Mouse (Mus musculus): ENCODE measurements around the gene Olfr548-ps1. TPM values are rescaled to one million over a fixed set of nuclear protein-coding genes. Genes with fewer than 3 reads are reported as not detected.
A peak's percentile ranks its signal among the peaks of the same experiment; 100 is the strongest.
"Not testable (repeated sequence)": the region's sequence is repeated elsewhere in the genome, so short reads cannot be mapped to it uniquely, and the experiment has no call there.

Olfr548-ps1 gene
- not detected for total RNA-seq (2021)
- long read RNA-seq, experiment 1 = 0 reads
- long read RNA-seq, experiment 2 = 0 reads

GRCm38 (mm10) chr7:102540596-102540995 lies at the start of gene Olfr548-ps1:
Gene Olfr548-ps1, plus strand, starts transcription at chr7:102540896.
- H3K27ac ChIP-seq = no peak within 1 kb of the TSS
- H3K4me3 ChIP-seq = no peak within 1 kb of the TSS
- no peak for DNase-seq
- TF ChIP-seq CTCF (IDR thresholded peaks at IDR 0.05) = no peak
- intact Hi-C loops (cut with DNase I) = no loop called here

GRCm38 (mm10) chr7:102494416-102494815 lies 46.3 kb upstream of the Olfr548-ps1 start:
- H3K4me3 ChIP-seq; intact Hi-C loops (cut with DNase I); H3K27ac ChIP-seq; DNase-seq: not testable (repeated sequence)
- peak; percentile 7; the same call in 1 of the 2 replicates for TF ChIP-seq CTCF (IDR thresholded peaks at IDR 0.05)

GRCm38 (mm10) chr7:102499473-102499872 lies 41.2 kb upstream of the Olfr548-ps1 start, which contains the start of gene Olfr545:
Gene Olfr545, minus strand, starts transcription at chr7:102499573.
- intact Hi-C loops (cut with DNase I) = no loop called here
- no peak for TF ChIP-seq CTCF (IDR thresholded peaks at IDR 0.05)
- no peak within 1 kb of the TSS for H3K4me3 ChIP-seq
- no peak for DNase-seq
- no peak within 1 kb of the TSS for H3K27ac ChIP-seq

- DNase-seq = no peak
- no peak overlapping the region for H3K4me3 ChIP-seq
- intact Hi-C loops (cut with DNase I) = no loop called here
- no peak for TF ChIP-seq CTCF (IDR thresholded peaks at IDR 0.05)
- H3K27ac ChIP-seq = no peak overlapping the region
Observed at GRCm38 (mm10) chr7:102501986-102502385, 38.7 kb upstream of the Olfr548-ps1 start.

- Histone ChIP-seq H3K4me3 (no peak overlapping the region), H3K27ac (no peak overlapping the region)
- peak; percentile 72 for DNase-seq
- TF ChIP-seq CTCF (IDR thresholded peaks at IDR 0.05) = peak; percentile 92
- intact Hi-C loops (cut with DNase I) = no loop called here
Observed at GRCm38 (mm10) chr7:102506848-102507247, 33.8 kb upstream of the Olfr548-ps1 start.

- DNase-seq = no peak
- Histone ChIP-seq H3K27ac (no peak overlapping the region), H3K4me3 (no peak overlapping the region)
- intact Hi-C loops (cut with DNase I) = no loop called here
- TF ChIP-seq CTCF (IDR thresholded peaks at IDR 0.05) = no peak
Observed at GRCm38 (mm10) chr7:102508066-102508465, 32.6 kb upstream of the Olfr548-ps1 start.

GRCm38 (mm10) chr7:102508666-102509065 lies 32.0 kb upstream of the Olfr548-ps1 start:
- H3K4me3 ChIP-seq = no peak overlapping the region
- H3K27ac ChIP-seq = no peak overlapping the region
- intact Hi-C loops (cut with DNase I) = no loop called here
- DNase-seq = no peak
- no peak for TF ChIP-seq CTCF (IDR thresholded peaks at IDR 0.05)

- TF ChIP-seq CTCF (IDR thresholded peaks at IDR 0.05) = no peak
- intact Hi-C loops (cut with DNase I) = loop anchor here (5.0 kb wide), 2 partner anchors 58 to 408 kb away; partner anchors contain the start of genes Olfr571 and Trim21
- no peak for DNase-seq
- Histone ChIP-seq H3K27ac (no peak overlapping the region), H3K4me3 (no peak overlapping the region)
Observed at GRCm38 (mm10) chr7:102509726-102510125, 31.0 kb upstream of the Olfr548-ps1 start.

GRCm38 (mm10) chr7:102511927-102512326 lies 28.8 kb upstream of the Olfr548-ps1 start:
- intact Hi-C loops (cut with DNase I) = loop anchor here (2.0 to 5.0 kb wide), 3 partner anchors 55 to 405 kb away; partner anchors contain the start of genes Olfr571 and Trim21
- Histone ChIP-seq H3K27ac (no peak overlapping the region), H3K4me3 (no peak overlapping the region)
- no peak for DNase-seq
- TF ChIP-seq CTCF (IDR thresholded peaks at IDR 0.05) = no peak

- peak; percentile 92 for DNase-seq
- intact Hi-C loops (cut with DNase I) = loop anchor here (2.0 to 5.0 kb wide), 3 partner anchors 54 to 404 kb away; partner anchors contain the start of genes Olfr571 and Trim21
- TF ChIP-seq CTCF (IDR thresholded peaks at IDR 0.05) = peak; percentile 98
- Histone ChIP-seq H3K4me3 (peak overlapping the region; percentile 74), H3K27ac (peak overlapping the region; percentile 44; the same call in 1 of the 2 replicates)
Observed at GRCm38 (mm10) chr7:102512814-102513435, 27.8 kb upstream of the Olfr548-ps1 start.

- H3K4me3 ChIP-seq = no peak overlapping the region
- intact Hi-C loops (cut with DNase I) = loop anchor here (5.0 kb wide), 2 partner anchors 53 to 403 kb away; partner anchors contain the start of genes Olfr571 and Trim21
- no peak for DNase-seq
- no peak for TF ChIP-seq CTCF (IDR thresholded peaks at IDR 0.05)
- H3K27ac ChIP-seq = no peak overlapping the region
Observed at GRCm38 (mm10) chr7:102514144-102514543, 26.6 kb upstream of the Olfr548-ps1 start.

- DNase-seq = no peak
- intact Hi-C loops (cut with DNase I) = no loop called here
- no peak overlapping the region for H3K4me3 ChIP-seq
- no peak for TF ChIP-seq CTCF (IDR thresholded peaks at IDR 0.05)
- no peak overlapping the region for H3K27ac ChIP-seq
Observed at GRCm38 (mm10) chr7:102516261-102517050, 24.2 kb upstream of the Olfr548-ps1 start.

GRCm38 (mm10) chr7:102517051-102517335 lies 23.7 kb upstream of the Olfr548-ps1 start:
- no peak for DNase-seq
- Histone ChIP-seq H3K27ac (no peak overlapping the region), H3K4me3 (no peak overlapping the region)
- TF ChIP-seq CTCF (IDR thresholded peaks at IDR 0.05) = no peak
- intact Hi-C loops (cut with DNase I) = no loop called here
